Mouse (Mus musculus) stomach, postnatal 0 days (tissue): ENCODE data around the gene Fam120b. TPM values are rescaled to one million over a fixed set of nuclear protein-coding genes. Genes with fewer than 3 reads are reported as not detected.

Experiments
- ATAC-seq: fragments of 200-750 bp; cut with Nextera tagmentation; 2 replicates; pipeline ENCODE4 v1.8.0; 2017; ENCODE audit not compliant: low FRiP score, low TSS enrichment
- DNase-seq: peaks from one replicate; pipeline ENCODE4 v3.0.0-alpha.2; 2016; ENCODE audit warnings: low spot score
- H3K27ac ChIP-seq: fragments of 300-500 bp; sonication (generic); replicated peaks from 2 replicates; pipeline ENCODE4 v1.5.1; 2014; ENCODE audit warnings: mild to moderate bottlenecking, control low read depth
- H3K27me3 ChIP-seq: fragments of 300-500 bp; sonication (generic); 2 replicates; pipeline ENCODE4 v1.6.1; 2014; ENCODE audit warnings: low read length; ENCODE audit not compliant: control insufficient read depth, insufficient read depth
- H3K36me3 ChIP-seq: fragments of 300-500 bp; sonication (generic); 2 replicates; pipeline ENCODE4 v1.6.1; 2014; ENCODE audit warnings: low read length, mixed read lengths; ENCODE audit not compliant: control insufficient read depth, insufficient read depth
- H3K4me1 ChIP-seq: fragments of 300-500 bp; sonication (generic); replicated peaks from 2 replicates; pipeline ENCODE4 v1.6.1; 2014; ENCODE audit warnings: antibody characterized with exemption; ENCODE audit not compliant: control insufficient read depth, insufficient read depth
- H3K4me2 ChIP-seq: fragments of 300-500 bp; sonication (generic); replicated peaks from 2 replicates; pipeline ENCODE4 v1.6.1; 2014; ENCODE audit warnings: low read depth, mild to moderate bottlenecking, control low read depth, moderate library complexity
- H3K4me3 ChIP-seq: fragments of 300-500 bp; sonication (generic); 2 replicates; pipeline ENCODE4 v1.5.1; 2014; ENCODE audit warnings: low read depth, low read length, control low read depth
- H3K9ac ChIP-seq: fragments of 300-500 bp; sonication (generic); 2 replicates; pipeline ENCODE4 v1.6.1; 2014; ENCODE audit warnings: mild to moderate bottlenecking, low read length, control low read depth, mixed read lengths
- H3K9me3 ChIP-seq: fragments of 300-500 bp; sonication (generic); 2 replicates; pipeline ENCODE4 v1.6.1; 2016; ENCODE audit warnings: low read length; ENCODE audit not compliant: control insufficient read depth
- CTCF ChIP-seq: IDR thresholded peaks from 2 replicates; pipeline ENCODE4 v1.5.1; 2016; ENCODE audit warnings: antibody characterized with exemption, low read depth, mild to moderate bottlenecking, moderate library complexity
- EP300 ChIP-seq: optimal IDR thresholded peaks from 2 replicates; pipeline ENCODE3; 2016; ENCODE audit warnings: antibody characterized with exemption
- WGBS: fragments of 180-500 bp; shearing (Covaris S2); extraction: QIAGEN DNeasy Blood & Tissue Kit; methylation state at CpG from one replicate; pipeline ENCODE4 v1.1.7; 2014; 5-methylcytosine and 5-hydroxymethylcytosine counted together
- polyA plus RNA-seq: library from polyadenylated mRNA; unstranded; fragments of >200 nt; fragmentation: Nextera tagmentation; extraction: Ambion mirVana; gene quantifications from 2 replicates; pipeline ENCODE4 v1.2.1, GENCODE M21; 2015

The Fam120b gene
- polyA plus RNA-seq, 1 experiment from 2014 or later, result 10.0 TPM

GRCm38 (mm10) chr17:15377901-15378300 is 18.1 kb upstream of the Fam120b start:
- Histone ChIP-seq H3K27ac (no peak overlapping the region), H3K36me3 (no peaks in the 10 kb centered on the region), H3K4me1 (no peaks in the 10 kb centered on the region; the same call in 1 of the 2 replicates), H3K9ac (no peak overlapping the region), H3K9me3 (no peaks in the 10 kb centered on the region), H3K4me3 (no peak overlapping the region), H3K4me2 (no peak overlapping the region), H3K27me3 (no peaks in the 10 kb centered on the region)
- no peak for TF ChIP-seq EP300
- peak; percentile 81 for TF ChIP-seq CTCF
- DNase-seq (no peak), ATAC-seq (no peak)
- WGBS, result 0% methylated on average over 1 of the region's 1 CpGs

GRCm38 (mm10) chr17:15378413-15379109 is 17.4 kb upstream of the Fam120b start:
- no peak for DNase-seq
- WGBS, result 38% methylated on average over 15 of the region's 15 CpGs
- no peak overlapping the region for H3K9ac ChIP-seq
- no peaks in the 10 kb centered on the region for H3K9me3 ChIP-seq
- no peaks in the 10 kb centered on the region for H3K27me3 ChIP-seq
- no peaks in the 10 kb centered on the region for H3K36me3 ChIP-seq
- H3K27ac ChIP-seq, result no peak overlapping the region
- TF ChIP-seq CTCF, result no peak
- no peaks in the 10 kb centered on the region; the same call in 1 of the 2 replicates for H3K4me1 ChIP-seq
- no peak for ATAC-seq
- H3K4me2 ChIP-seq, result no peak overlapping the region
- H3K4me3 ChIP-seq, result no peak overlapping the region

GRCm38 (mm10) chr17:15379741-15380526 is 16.1 kb upstream of the Fam120b start:
- H3K9me3 ChIP-seq, result no peaks in the 10 kb centered on the region
- DNase-seq (no peak), ATAC-seq (no peak)
- H3K27ac ChIP-seq, result peak overlapping the region; percentile 63
- H3K4me2 ChIP-seq, result peak overlapping the region; percentile 72
- H3K4me1 ChIP-seq, result no peaks in the 10 kb centered on the region; the same call in 1 of the 2 replicates
- TF ChIP-seq CTCF, result no peak
- no peak for TF ChIP-seq EP300
- WGBS, result 19% methylated on average over 17 of the region's 17 CpGs
- peak overlapping the region; percentile 53 for H3K9ac ChIP-seq
- H3K36me3 ChIP-seq, result no peaks in the 10 kb centered on the region
- no peaks in the 10 kb centered on the region for H3K27me3 ChIP-seq
- peak overlapping the region; percentile 44 for H3K4me3 ChIP-seq

GRCm38 (mm10) chr17:15380641-15381051 is 15.4 kb upstream of the Fam120b start:
- DNase-seq (peak; percentile 79), ATAC-seq (peak; percentile 80)
- H3K36me3 ChIP-seq, result no peaks in the 10 kb centered on the region
- H3K4me1 ChIP-seq, result no peaks in the 10 kb centered on the region; the same call in 1 of the 2 replicates
- H3K27me3 ChIP-seq, result no peaks in the 10 kb centered on the region
- peak overlapping the region; percentile 72 for H3K4me2 ChIP-seq
- under 1% methylated on average over 27 of the region's 27 CpGs for WGBS
- peak overlapping the region; percentile 63 for H3K27ac ChIP-seq
- H3K4me3 ChIP-seq, result peak overlapping the region; percentile 44
- H3K9ac ChIP-seq, result peak overlapping the region; percentile 53
- no peaks in the 10 kb centered on the region for H3K9me3 ChIP-seq
- TF ChIP-seq EP300 (no peak), CTCF (no peak)

- Histone ChIP-seq H3K4me3 (peak overlapping the region; percentile 44), H3K4me2 (peak overlapping the region; percentile 72), H3K4me1 (no peaks in the 10 kb centered on the region; the same call in 1 of the 2 replicates), H3K27me3 (no peaks in the 10 kb centered on the region), H3K36me3 (no peaks in the 10 kb centered on the region), H3K9ac (peak overlapping the region; percentile 53), H3K9me3 (no peaks in the 10 kb centered on the region), H3K27ac (no peak overlapping the region; the same call in 1 of the 2 replicates)
- 17% methylated on average over 22 of the region's 22 CpGs for WGBS
- no peak for DNase-seq
- ATAC-seq, result peak; percentile 52
- TF ChIP-seq CTCF (no peak), EP300 (no peak)
Observed at GRCm38 (mm10) chr17:15381092-15381860, 14.7 kb upstream of the Fam120b start.
